Mouse (Mus musculus): ENCODE data around the gene Dnlz.

DNA sequence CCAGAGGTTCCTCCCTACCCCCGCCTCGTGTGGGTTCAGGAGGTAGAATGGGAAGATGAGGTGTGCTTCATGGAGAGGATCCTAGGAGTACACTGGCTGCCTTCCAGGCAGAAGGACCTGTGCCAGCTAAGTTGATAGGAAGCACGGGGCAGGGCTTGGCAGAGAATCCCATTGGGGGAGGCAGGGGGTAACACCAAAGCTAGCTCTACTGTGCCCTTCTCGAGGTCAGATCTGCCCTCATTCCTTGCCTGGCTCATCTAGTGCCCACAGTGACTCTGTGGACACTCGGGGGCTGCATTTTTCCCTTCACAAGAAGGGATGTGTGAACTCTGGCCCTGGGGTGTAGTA, 12.7 kb downstream of the Dnlz start:
- TF ChIP-seq CTCF (IDR thresholded peaks at IDR 0.05): no peak
- peak; percentile 91 for TF ChIP-seq POLR2A (IDR thresholded peaks at IDR 0.05; ENCODE audit: insufficient read depth, low read depth, low read length)
- peak; percentile 84; the same call in 1 of the 2 replicates for TF ChIP-seq EP300 (IDR thresholded peaks at IDR 0.05; ENCODE audit: insufficient read depth, low read depth, low read length)

Data from heart, adult 2 months (tissue).